In the genomic region with DNA sequence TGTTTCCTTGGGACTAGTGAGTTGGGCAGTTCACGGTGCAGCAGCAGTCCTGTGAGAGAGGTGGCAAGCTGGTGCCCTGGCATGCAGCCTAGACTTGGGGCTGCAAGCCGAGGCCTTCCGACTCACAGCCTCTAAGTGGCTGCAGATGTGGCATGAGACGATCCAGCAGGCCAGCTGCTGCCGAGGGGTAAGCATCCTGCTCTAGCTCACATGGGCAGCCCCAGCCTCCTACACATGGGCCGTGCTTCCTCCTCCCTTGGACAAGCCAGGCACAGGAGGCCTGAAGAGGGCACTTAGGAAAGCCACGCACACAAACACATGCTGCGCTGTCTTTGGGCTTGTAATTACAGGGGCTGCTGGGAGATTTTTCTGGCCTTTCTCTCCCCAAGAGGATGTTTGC, we compare ENCODE assay signal across 10 mouse cellular contexts. TPM values are rescaled to one million over a fixed set of nuclear protein-coding genes. Genes with fewer than 3 reads are reported as not detected.
DNase-seq lines count a peak whose midpoint lies in the region; ATAC-seq and TF ChIP-seq lines count a peak whose summit lies in the region.
"Had no signal": no experiment of that assay in that cellular context is flagged by ENCODE, and none has a peak within 500 bp of the region (broad histone marks: within the 10 kb centered on the region; RNA-seq: fewer than 3 reads in every experiment).

No protein-coding gene starts in this region.

- no peak overlapping the region for H3K4me2 ChIP-seq in intestine, embryonic 15.5 days (replicated peaks)

- intact Hi-C loops in gastrocnemius, adult 2 months (cut with DNase I): no loop called here

- H3K4me1 ChIP-seq in intestine, embryonic 15.5 days (replicated peaks): peaks cover 7% of the 10 kb centered on the region; the same call in 1 of the 2 replicates

- no peak for TF ChIP-seq CTCF in gastrocnemius, adult 2 months (IDR thresholded peaks at IDR 0.05)

- no peaks in the 10 kb centered on the region for H3K9me3 ChIP-seq in intestine, embryonic 15.5 days

- DNase-seq in gastrocnemius, adult 2 months: peak; percentile 58
- DNase-seq in gastrocnemius, adult 8-10 months (ENCODE audit: low spot score in 2 of 2): no peak
- DNase-seq in spleen, postnatal 36 days (ENCODE audit: low spot score in 2 of 2): peak; percentile 1
- no peak for DNase-seq in spleen, adult 12 weeks (ENCODE audit: low spot score)
- no peak for DNase-seq in frontal cortex, postnatal 25 days (ENCODE audit: low spot score in 2 of 2)
- no peak for DNase-seq in urinary bladder, adult 2 months (ENCODE audit: low spot score)
- DNase-seq: cerebellum, adult 11-12 months had no signal

- no peak overlapping the region for H3K9ac ChIP-seq in intestine, embryonic 15.5 days

- peak overlapping the region; percentile 24; the same call in 1 of the 2 replicates for H3K27ac ChIP-seq in gastrocnemius, adult 2 months
- no peak overlapping the region for H3K27ac ChIP-seq in intestine, embryonic 15.5 days

- ATAC-seq in intestine, embryonic 15.5 days: 0 out of 2 replicates have a peak, but pooled peaks have one; percentile 56
- no peak for ATAC-seq in CD4-positive, CD25-positive, alpha-beta regulatory T cell, adult 4 months

- no peaks in the 10 kb centered on the region for H3K27me3 ChIP-seq in intestine, embryonic 15.5 days (replicated peaks)

- WGBS in intestine, embryonic 15.5 days: 21% methylated on average over 8 of the region's 8 CpGs

- no peaks in the 10 kb centered on the region for H3K36me3 ChIP-seq in intestine, embryonic 15.5 days

- H3K4me3 ChIP-seq in gastrocnemius, adult 2 months: no peak overlapping the region
- no peak overlapping the region for H3K4me3 ChIP-seq in intestine, embryonic 15.5 days (replicated peaks)

RNA-seq across cellular contexts. Expression of a gene that starts 23.2 kb away (rescaled TPM):
- total RNA-seq in gastrocnemius, adult 2 months (2021): 1 to 10 TPM in 1 of 2 experiments, not detected in 1; 2.2 TPM
- 1 to 10 TPM in 1 of 4 experiments, under 1 TPM in 2, not detected in 1; 0.41 to 2.0 (median 0.88) TPM for total RNA-seq in gastrocnemius, adult 8-10 months (2022)
- polyA plus RNA-seq in intestine, embryonic 15.5 days (2015; fragmentation: Nextera tagmentation; extraction: Ambion mirVana): 16.5 and 16.7 TPM in 2 replicates
- polyA plus RNA-seq in urinary bladder, adult 2 months (2012; rRNA removed): 0.08 and 0.15 TPM in 2 replicates
- polyA plus RNA-seq in CD4-positive, CD25-positive, alpha-beta regulatory T cell, adult 4 months (2017; shearing (Covaris generic)): not detected
- total RNA-seq: CH12.LX had no signal

RNA-seq across cellular contexts. Expression of a gene that starts 53.4 kb away (rescaled TPM):
- total RNA-seq in gastrocnemius, adult 2 months (2021): 10 to 100 TPM; 17.9 to 20.8 TPM
- 10 to 100 TPM; 15.5 to 20.2 (median 17.1) TPM for total RNA-seq in gastrocnemius, adult 8-10 months (2022)
- 149 and 152 TPM in 2 replicates for polyA plus RNA-seq in intestine, embryonic 15.5 days (2015; fragmentation: Nextera tagmentation; extraction: Ambion mirVana)
- 98.1 and 141 TPM in 2 replicates for polyA plus RNA-seq in urinary bladder, adult 2 months (2012; rRNA removed)
- 100 to 1,000 TPM; 127 to 147 TPM for polyA plus RNA-seq in CD4-positive, CD25-positive, alpha-beta regulatory T cell, adult 4 months (2017; shearing (Covaris generic))

Comparison
In these comparisons a context has a peak if more than half of its experiments do, and no peak if none do; other contexts are left out.
1. DNase-seq: peak in gastrocnemius, adult 2 months (single experiment) and spleen, postnatal 36 days (2 of 2); none in gastrocnemius, adult 8-10 months (0 of 2), spleen, adult 12 weeks (single experiment), frontal cortex, postnatal 25 days (0 of 2) and urinary bladder, adult 2 months (single experiment).
2. RNA of a gene that starts 23.2 kb away (polyA plus RNA-seq): 16.5 to 16.7 TPM in intestine, embryonic 15.5 days; not detected in CD4-positive, CD25-positive, alpha-beta regulatory T cell, adult 4 months and 0.08 to 0.15 TPM in urinary bladder, adult 2 months; every median in the first group is over 10 times any median in the second.